8 mouse cellular contexts compared by ENCODE assay signal in the genomic region with DNA sequence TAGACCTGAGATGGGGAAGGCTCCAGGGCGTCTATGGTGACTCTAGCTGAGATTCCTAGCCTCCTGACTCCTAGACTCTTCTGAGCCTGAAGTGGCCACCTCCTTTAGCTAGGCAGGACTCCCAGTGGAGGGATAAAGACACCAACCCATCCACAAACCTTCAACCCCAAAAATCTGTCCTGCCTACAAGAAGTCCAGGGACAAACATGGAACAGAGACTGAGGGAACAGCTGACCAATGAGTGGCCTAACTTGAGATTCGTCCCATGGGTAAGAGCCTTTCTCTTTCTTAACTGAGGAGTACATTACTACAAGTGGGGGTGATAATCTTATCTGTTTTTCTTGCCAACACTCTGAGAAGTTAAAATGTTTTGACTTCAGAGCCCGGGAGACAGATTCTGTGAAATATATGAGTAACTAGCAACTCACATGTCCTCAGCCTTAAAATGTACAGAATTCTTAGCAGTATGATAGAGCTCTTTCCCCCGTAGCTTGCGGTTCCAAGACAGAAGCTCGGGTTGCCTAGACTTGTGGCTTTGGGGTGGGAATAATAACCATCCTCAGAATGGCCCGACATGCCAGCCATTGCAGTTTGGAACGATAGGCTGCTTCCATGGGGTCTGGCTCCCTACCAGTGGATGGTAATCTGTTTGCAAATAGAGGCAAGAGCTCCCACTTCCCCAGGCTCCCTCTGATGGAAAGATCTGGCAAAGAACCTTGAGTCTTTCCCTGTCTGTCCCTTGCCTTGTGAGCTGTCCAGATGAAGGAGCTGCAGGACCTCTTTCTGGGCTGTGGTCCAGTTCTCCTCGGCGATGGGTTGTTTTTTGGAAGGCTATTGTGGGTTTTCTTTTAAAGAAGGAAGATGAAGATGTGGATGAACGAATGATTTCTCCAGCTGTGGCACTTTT. TPM values are rescaled to one million over a fixed set of nuclear protein-coding genes. Genes with fewer than 3 reads are reported as not detected.
A peak's percentile ranks its signal among the peaks of the same experiment; 100 is the strongest.
DNase-seq lines count a peak whose midpoint lies in the region; ATAC-seq lines count a peak whose summit lies in the region.
"Had no signal": no experiment of that assay in that cellular context is flagged by ENCODE, and none has a peak within 500 bp of the region (broad histone marks: within the 10 kb centered on the region; RNA-seq: fewer than 3 reads in every experiment).

No protein-coding gene starts in this region.

- no peak for ATAC-seq in cerebellum, adult (ENCODE audit: insufficient number of reproducible peaks, low FRiP score, low TSS enrichment)

- peak; percentile 63 for DNase-seq in left cerebral cortex, postnatal 4 days
- no peak for DNase-seq in left cerebral cortex, adult 9 months (ENCODE audit: low spot score in 2 of 2)
- peak; percentile 60 for DNase-seq in gastrocnemius, postnatal 14 days
- peak; percentile 60 for DNase-seq in heart, postnatal 4 days
- no peak for DNase-seq in frontal cortex, adult 2 months (ENCODE audit: extremely low spot score in 1 of 2, low spot score in 1 of 2)

- 68% methylated on average over 11 of the region's 11 CpGs for WGBS in macrophage (ENCODE audit: missing documents)

- H3K4me3 ChIP-seq in macrophage (ENCODE audit: inconsistent target), result no peak overlapping the region
- H3K4me3 ChIP-seq: embryonic facial prominence, embryonic 12.5 days had no signal

- intact Hi-C loops in left cerebral cortex, postnatal 4 days (cut with DNase I), result no loop called here
- intact Hi-C loops in gastrocnemius, postnatal 14 days (cut with DNase I; ENCODE audit: low total_unique reads), result no loop called here

- peak overlapping the region; percentile 36 for H3K27ac ChIP-seq in macrophage

- H3K36me3 ChIP-seq in macrophage (ENCODE audit: inconsistent target), result no peaks in the 10 kb centered on the region
- H3K36me3 ChIP-seq: embryonic facial prominence, embryonic 12.5 days had no signal

- H3K79me2 ChIP-seq in macrophage (ENCODE audit: inconsistent target), result no peaks in the 10 kb centered on the region

RNA-seq across cellular contexts. Expression of gene Ets1, which starts 30.8 kb away (rescaled TPM):
- total RNA-seq in left cerebral cortex, postnatal 4 days (2021), result 10 to 100 TPM; 26.5 to 27.2 TPM
- 10 to 100 TPM; 33.0 to 35.7 TPM for total RNA-seq in gastrocnemius, postnatal 14 days (2021)
- total RNA-seq in heart, postnatal 4 days (2021), result 100 to 1,000 TPM in 1 of 2 experiments, 10 to 100 TPM in 1; 97.5 to 106 TPM
- 10 to 100 TPM in 3 of 26 experiments, 1 to 10 TPM in 16, under 1 TPM in 7; 0.46 to 26.4 (median 1.6) TPM for total RNA-seq in macrophage (2018; cell fraction: chromatin; rRNA removed)
- total RNA-seq in macrophage (2018; cell fraction: cytosol; rRNA removed), result 1 to 10 TPM in 13 of 26 experiments, under 1 TPM in 13; 0.28 to 8.4 (median 1.0) TPM
- total RNA-seq in macrophage (2018; cell fraction: nucleus; rRNA removed), result 10 to 100 TPM in 2 of 26 experiments, 1 to 10 TPM in 17, under 1 TPM in 7; 0.33 to 12.1 (median 1.3) TPM
- 0.69 to 2.5 TPM (median 0.79 TPM) in 3 replicates for polyA plus RNA-seq in macrophage (2018)
- polyA plus RNA-seq in frontal cortex, adult 2 months (2012; rRNA removed), result 7.9 and 11.0 TPM in 2 replicates

Comparison
In these comparisons a context has a peak if more than half of its experiments do, and no peak if none do; other contexts are left out.
1. DNase-seq: peak in left cerebral cortex, postnatal 4 days (single experiment), gastrocnemius, postnatal 14 days (single experiment) and heart, postnatal 4 days (single experiment); none in left cerebral cortex, adult 9 months (0 of 2) and frontal cortex, adult 2 months (0 of 2).